Mouse (Mus musculus) neural tube, embryonic 10.5 days (tissue): ENCODE results near the gene Bloc1s3.
A peak's percentile ranks its signal among the peaks of the same experiment; 100 is the strongest.

Experiments used
- DNase-seq: peaks from one replicate; pipeline ENCODE4 v3.0.0-alpha.2; 2017; ENCODE audit warnings: low spot score; ENCODE audit errors: extremely low spot score

Bloc1s3 gene

GRCm38 (mm10) chr7:19508150-19508923 lies at the start of gene Bloc1s3, which contains the start of gene Trappc6a:
Gene Bloc1s3, minus strand, starts transcription at chr7:19508367.
Gene Trappc6a, plus strand, starts transcription at chr7:19508395.
- peak; percentile 92 for DNase-seq

DNA sequence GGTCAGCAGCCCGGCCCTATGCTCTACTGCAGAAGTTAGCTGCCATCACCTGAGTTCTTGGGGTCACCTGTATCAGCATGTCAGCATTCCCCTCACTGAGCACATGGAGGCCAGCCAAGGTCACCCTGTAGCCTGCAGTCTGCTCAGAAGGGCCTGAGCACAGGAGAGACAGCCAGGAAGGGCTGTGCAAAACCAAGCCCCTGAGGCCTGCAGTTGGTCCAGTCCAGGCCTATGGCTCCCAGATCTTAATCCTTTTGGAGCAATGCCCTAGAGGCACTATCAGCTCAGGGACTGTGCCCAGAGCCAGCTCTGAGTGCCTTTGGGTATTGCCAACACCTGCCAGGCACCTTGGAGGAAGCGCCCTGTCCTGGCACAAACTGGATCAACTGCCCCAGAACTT lies 48.9 kb upstream of the Bloc1s3 start:
- DNase-seq, result no peak

DNA sequence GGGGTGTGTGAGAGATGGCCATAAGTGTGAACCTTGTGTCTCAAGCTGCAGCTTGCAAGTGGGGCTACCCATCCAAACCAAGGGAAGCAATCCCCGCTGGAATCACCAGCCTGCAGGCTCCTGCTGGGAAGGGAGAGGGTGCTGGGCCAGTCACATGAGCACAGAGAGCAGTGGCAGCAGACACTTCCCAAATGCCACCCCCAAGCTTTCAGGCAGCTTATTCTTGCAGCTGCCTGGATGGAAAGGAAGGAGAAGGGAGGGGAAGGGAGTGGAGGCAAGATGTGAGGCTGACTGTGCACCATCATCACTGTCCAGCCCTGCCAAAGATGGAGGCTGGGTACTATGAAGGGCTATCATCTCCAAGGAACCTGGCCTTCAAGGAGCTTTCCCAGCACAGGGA lies 46.0 kb upstream of the Bloc1s3 start:
- DNase-seq, result no peak

DNA sequence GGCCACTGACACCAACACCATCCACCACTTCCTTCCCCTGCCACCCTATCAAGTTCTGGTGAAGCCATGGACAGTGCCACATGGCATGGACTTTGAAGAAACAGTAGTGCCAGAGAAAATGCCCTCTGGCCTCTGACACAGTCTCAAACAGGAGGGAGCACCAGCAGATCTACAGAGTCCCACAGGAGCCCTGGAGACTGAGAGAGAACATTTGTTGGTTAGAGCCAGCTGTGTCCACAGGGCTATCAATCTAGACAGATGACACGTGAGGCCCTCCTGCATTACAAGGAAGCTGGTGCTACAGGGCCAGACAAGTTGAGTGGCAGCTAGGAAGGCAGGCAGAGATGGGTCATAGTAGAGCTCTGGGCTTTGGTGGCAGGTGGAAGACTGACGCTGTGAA lies 44.3 kb upstream of the Bloc1s3 start:
- DNase-seq, result no peak

- no peak for DNase-seq
Observed at GRCm38 (mm10) chr7:19551634-19552033, 43.5 kb upstream of the Bloc1s3 start.

- DNase-seq, result no peak
Observed at GRCm38 (mm10) chr7:19549394-19549793, 41.2 kb upstream of the Bloc1s3 start.

DNA sequence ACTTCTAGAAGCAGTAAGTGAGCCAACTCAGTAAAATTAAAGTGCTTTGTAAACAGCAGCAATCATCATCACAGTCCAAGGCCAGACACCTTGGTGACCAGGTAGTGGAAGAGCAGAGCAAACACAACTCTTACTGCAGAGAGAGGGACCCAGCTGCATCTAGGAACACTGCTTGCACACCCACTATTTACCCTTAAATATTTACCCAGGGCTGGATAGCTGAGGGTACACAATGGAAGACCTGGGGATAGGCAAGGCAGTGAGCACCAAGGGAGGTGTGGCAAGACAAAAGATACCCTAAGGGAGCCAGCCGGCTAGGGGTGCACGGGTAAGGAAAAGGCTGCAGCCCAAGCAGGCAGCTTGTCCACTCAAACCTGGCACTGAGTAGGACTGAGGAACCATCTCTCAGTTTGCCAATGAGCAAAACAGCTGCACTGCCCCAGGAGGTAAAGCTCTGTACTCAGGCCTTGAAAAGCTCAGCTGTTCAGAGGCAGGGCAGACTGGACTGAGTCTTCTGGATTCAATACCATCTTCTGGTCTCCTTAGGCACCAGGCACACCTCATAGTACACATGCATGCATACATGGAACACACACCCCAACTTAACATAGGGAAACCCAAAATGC lies 39.3 kb upstream of the Bloc1s3 start:
- no peak for DNase-seq

DNA sequence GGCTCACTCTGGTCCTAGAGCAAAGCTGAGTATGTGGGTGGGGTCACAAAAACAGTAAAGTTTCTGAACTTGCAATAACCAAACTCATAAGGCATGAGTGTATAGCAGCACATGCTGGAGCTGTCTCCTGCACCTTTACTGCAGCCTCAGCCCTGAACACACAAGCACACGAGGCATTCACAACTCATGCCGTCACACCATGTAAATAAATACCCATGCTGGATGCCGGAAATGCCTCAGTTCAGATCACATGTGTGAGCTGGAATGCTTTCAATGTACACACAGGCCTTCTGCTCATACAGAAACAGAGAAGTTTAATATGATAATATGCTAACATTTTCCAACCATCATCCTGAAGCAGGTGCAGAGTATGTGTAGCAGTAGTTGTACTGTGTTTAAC lies 37.8 kb upstream of the Bloc1s3 start:
- no peak for DNase-seq

GRCm38 (mm10) chr7:19543584-19543983 lies 35.4 kb upstream of the Bloc1s3 start:
- no peak for DNase-seq

DNA sequence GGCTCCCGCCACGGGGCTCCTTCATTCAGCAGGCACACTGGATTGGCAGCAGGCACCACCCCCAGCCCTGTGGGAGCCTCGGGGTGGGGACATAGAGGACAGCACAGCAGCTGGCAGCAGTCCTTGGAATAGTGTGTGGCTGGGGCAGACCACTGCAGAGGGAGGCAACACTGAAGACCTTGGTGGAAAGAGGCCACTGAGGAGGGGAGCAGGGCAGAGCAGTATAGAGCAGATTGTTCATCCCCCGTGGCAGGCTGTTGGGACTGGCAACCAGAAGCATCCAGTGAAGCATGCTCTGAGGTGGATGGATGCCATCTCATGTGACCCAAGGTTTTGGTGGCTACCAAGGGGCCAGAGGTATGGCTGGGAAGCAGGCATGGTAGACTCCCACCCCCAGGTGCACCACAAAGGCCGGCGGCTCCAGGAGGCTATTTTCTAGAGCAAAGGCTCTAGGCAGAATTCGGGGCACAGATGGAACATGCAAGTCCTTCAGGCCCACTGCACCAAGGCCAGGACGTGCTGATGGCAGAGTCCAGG lies 34.1 kb upstream of the Bloc1s3 start:
- no peak for DNase-seq

- no peak for DNase-seq
Observed at GRCm38 (mm10) chr7:19541681-19542154, 33.6 kb upstream of the Bloc1s3 start.

DNA sequence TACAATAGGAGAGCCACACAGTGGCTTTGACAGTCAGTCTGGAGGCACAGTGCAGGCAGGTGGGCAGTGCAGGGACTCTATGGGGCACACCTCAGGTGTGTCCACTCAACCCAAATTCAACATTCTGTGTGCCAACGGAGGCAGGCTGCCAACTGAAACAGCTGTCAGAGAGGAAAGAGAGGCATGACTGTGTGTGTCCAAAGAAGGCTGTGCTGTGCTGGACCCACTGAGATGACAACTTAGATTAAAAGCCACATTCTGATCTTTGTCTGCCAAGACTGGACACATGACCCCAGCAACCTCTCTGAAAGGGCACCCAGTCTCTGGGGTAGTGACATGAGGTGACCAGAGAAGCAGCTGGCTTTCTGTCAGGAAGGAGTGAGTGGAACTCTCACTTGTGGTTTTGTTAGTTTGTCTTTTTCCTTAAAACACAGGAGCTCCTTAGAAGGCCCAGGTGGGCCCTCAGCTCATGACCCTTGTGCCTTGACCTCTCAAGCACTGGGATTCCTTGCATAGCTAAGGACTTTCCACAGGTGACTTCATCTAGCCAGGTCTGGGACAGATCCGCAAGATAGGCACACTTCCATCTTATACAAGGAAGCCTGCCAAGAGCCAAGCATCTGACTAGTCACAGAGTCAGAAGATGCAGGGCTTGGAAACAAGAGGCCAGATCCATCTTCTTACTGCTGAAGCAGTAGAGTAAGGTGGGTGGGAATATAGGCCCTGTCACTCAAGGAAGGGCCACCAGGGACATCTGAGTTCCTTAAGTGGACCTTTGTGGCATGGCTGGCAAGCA lies 32.8 kb upstream of the Bloc1s3 start:
- no peak for DNase-seq

GRCm38 (mm10) chr7:19534676-19535075 lies 26.5 kb upstream of the Bloc1s3 start:
- no peak for DNase-seq

- DNase-seq, result no peak
Observed at GRCm38 (mm10) chr7:19532240-19532639, 24.1 kb upstream of the Bloc1s3 start.

DNA sequence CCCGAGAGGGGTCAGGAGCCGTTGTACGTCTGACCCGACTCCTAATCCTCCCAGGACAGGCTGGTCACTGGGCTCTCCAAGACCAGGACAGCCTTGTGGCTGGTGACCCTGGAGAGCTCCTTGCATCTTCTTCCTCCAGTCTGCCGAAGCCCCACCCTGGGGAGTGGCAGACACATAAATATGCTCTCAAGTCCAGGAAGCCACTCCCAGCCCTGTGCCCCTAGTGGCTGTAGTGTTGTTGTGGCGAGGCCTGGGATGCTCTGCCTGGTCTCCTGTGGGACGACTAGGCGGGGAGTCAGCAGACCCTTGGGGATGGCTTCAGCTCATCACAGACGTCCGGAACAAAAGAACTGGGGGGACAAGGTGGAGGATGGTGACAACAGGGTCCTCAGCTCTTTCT lies 22.9 kb upstream of the Bloc1s3 start:
- DNase-seq, result no peak

- no peak for DNase-seq
Observed at GRCm38 (mm10) chr7:19525105-19525481, 16.9 kb upstream of the Bloc1s3 start.

DNA sequence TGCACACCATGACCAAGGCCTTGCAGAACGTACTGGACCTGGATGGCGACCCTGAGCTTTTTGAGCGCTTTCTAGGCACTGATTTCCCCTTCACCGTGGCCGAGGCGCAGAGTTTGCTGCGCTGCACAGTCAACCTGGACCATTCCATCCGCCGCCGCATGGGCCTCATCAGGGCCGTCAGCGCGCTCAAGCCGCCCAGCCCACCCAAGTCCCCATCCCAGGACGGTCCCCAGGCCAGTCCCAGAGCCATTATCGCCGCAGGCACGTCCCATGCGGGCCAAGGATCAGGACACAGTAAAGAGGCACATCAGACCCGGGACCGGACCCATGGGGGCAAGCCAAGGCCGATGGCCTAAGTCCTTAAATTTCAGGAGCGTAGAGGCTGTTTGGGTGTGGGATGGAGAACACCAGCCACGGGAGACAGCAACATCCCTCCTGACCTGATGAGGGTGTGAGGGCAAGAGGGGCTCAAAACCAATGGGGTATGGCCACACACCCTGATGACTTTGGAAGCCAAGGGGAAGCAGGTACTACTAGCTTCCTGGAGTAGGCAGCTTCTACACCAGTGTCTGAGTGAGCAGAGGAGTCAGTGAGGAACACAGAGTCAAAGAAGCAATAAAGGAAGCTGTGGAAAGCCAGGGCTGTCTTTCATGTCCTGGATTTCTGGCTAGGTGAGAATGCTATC lies 16.4 kb upstream of the Bloc1s3 start:
- DNase-seq, result no peak

GRCm38 (mm10) chr7:19523757-19524419 lies 15.7 kb upstream of the Bloc1s3 start:
- peak; percentile 76 for DNase-seq

GRCm38 (mm10) chr7:19523017-19523756 lies 15.0 kb upstream of the Bloc1s3 start:
- DNase-seq, result no peak

GRCm38 (mm10) chr7:19520032-19520431 lies 11.9 kb upstream of the Bloc1s3 start:
- DNase-seq, result peak; percentile 46
